Mouse (Mus musculus): ENCODE measurements around the gene Itpkb. TPM values are rescaled to one million over a fixed set of nuclear protein-coding genes. Genes with fewer than 3 reads are reported as not detected.

The Itpkb gene
- polyA plus RNA-seq, 1 experiment from 2014 or later: 1.4 TPM

- no peak for TF ChIP-seq CTCF (IDR thresholded peaks at IDR 0.05; ENCODE audit: low read depth)
- no peak for TF ChIP-seq EP300 (IDR thresholded peaks at IDR 0.05; ENCODE audit: low read depth)
- H3K27me3 ChIP-seq (ENCODE audit: insufficient read depth, low read length): no peaks in the 10 kb centered on the region
- H3K36me3 ChIP-seq (replicated peaks; ENCODE audit: insufficient read depth, low read length): peaks cover 5% of the 10 kb centered on the region; the same call in 1 of the 2 replicates
- no peak overlapping the region for H3K4me2 ChIP-seq (ENCODE audit: low read depth, low read length)
- H3K4me1 ChIP-seq (ENCODE audit: insufficient read depth): peaks cover 4% of the 10 kb centered on the region; the same call in 1 of the 2 replicates
- DNase-seq (peak; percentile 40), ATAC-seq (peak; percentile 22; the same call in 1 of the 2 replicates)
- no peak overlapping the region for H3K27ac ChIP-seq (ENCODE audit: low read depth)
- H3K9me3 ChIP-seq (ENCODE audit: low read length): no peaks in the 10 kb centered on the region
- H3K9ac ChIP-seq (replicated peaks): no peak overlapping the region
- no peak overlapping the region for H3K4me3 ChIP-seq (ENCODE audit: low read depth, low read length)
- 31% methylated on average over 16 of the region's 16 CpGs for WGBS (ENCODE audit: insufficient replicate concordance)
Observed at GRCm38 (mm10) chr1:180423008-180423639, 92.8 kb downstream of the Itpkb start.

- DNase-seq (no peak), ATAC-seq (no peak)
- 67% methylated on average over 3 of the region's 3 CpGs for WGBS (ENCODE audit: insufficient replicate concordance)
Observed at GRCm38 (mm10) chr1:180423931-180424330, 93.6 kb downstream of the Itpkb start.

GRCm38 (mm10) chr1:180426405-180426804 is 96.1 kb downstream of the Itpkb start:
- TF ChIP-seq CTCF (IDR thresholded peaks at IDR 0.05; ENCODE audit: low read depth) (no peak), EP300 (IDR thresholded peaks at IDR 0.05; ENCODE audit: low read depth) (no peak)
- H3K4me3 ChIP-seq (ENCODE audit: low read depth, low read length): no peak overlapping the region
- DNase-seq (no peak), ATAC-seq (no peak)
- no peaks in the 10 kb centered on the region for H3K27me3 ChIP-seq (ENCODE audit: insufficient read depth, low read length)
- H3K9ac ChIP-seq (replicated peaks): no peak overlapping the region
- H3K27ac ChIP-seq (ENCODE audit: low read depth): no peak overlapping the region
- no peaks in the 10 kb centered on the region for H3K36me3 ChIP-seq (replicated peaks; ENCODE audit: insufficient read depth, low read length)
- 76% methylated on average over 6 of the region's 6 CpGs for WGBS (ENCODE audit: insufficient replicate concordance)
- H3K9me3 ChIP-seq (ENCODE audit: low read length): no peaks in the 10 kb centered on the region
- no peak overlapping the region for H3K4me2 ChIP-seq (ENCODE audit: low read depth, low read length)
- H3K4me1 ChIP-seq (ENCODE audit: insufficient read depth): peaks cover 8% of the 10 kb centered on the region; the same call in 1 of the 2 replicates

More at GRCm38 (mm10) chr1:180423931-180424330, 93.6 kb downstream of the Itpkb start:
- Histone ChIP-seq H3K4me3 (ENCODE audit: low read depth, low read length) (no peak overlapping the region), H3K9ac (replicated peaks) (no peak overlapping the region), H3K27me3 (ENCODE audit: insufficient read depth, low read length) (no peaks in the 10 kb centered on the region), H3K4me1 (ENCODE audit: insufficient read depth) (peaks cover 4% of the 10 kb centered on the region; the same call in 1 of the 2 replicates), H3K27ac (ENCODE audit: low read depth) (no peak overlapping the region), H3K9me3 (ENCODE audit: low read length) (no peaks in the 10 kb centered on the region), H3K4me2 (ENCODE audit: low read depth, low read length) (no peak overlapping the region), H3K36me3 (replicated peaks; ENCODE audit: insufficient read depth, low read length) (no peaks in the 10 kb centered on the region)
- TF ChIP-seq EP300 (IDR thresholded peaks at IDR 0.05; ENCODE audit: low read depth) (no peak), CTCF (IDR thresholded peaks at IDR 0.05; ENCODE audit: low read depth) (no peak)

- 0 out of 2 replicates have a peak, but pooled peaks cover 4% of the 10 kb centered on the region for H3K4me1 ChIP-seq (ENCODE audit: insufficient read depth)
- peak overlapping the region; percentile 0; the same call in 1 of the 2 replicates for H3K4me2 ChIP-seq (ENCODE audit: low read depth, low read length)
- 31% methylated on average over 10 of the region's 10 CpGs for WGBS (ENCODE audit: insufficient replicate concordance)
- DNase-seq (no peak), ATAC-seq (peak; percentile 40)
- TF ChIP-seq EP300 (IDR thresholded peaks at IDR 0.05; ENCODE audit: low read depth): no peak
- no peak for TF ChIP-seq CTCF (IDR thresholded peaks at IDR 0.05; ENCODE audit: low read depth)
- H3K36me3 ChIP-seq (replicated peaks; ENCODE audit: insufficient read depth, low read length): no peaks in the 10 kb centered on the region
- H3K4me3 ChIP-seq (ENCODE audit: low read depth, low read length): no peak overlapping the region
- H3K9ac ChIP-seq (replicated peaks): no peak overlapping the region
- peak overlapping the region; percentile 57; the same call in 1 of the 2 replicates for H3K27ac ChIP-seq (ENCODE audit: low read depth)
- H3K27me3 ChIP-seq (ENCODE audit: insufficient read depth, low read length): no peaks in the 10 kb centered on the region
- H3K9me3 ChIP-seq (ENCODE audit: low read length): no peaks in the 10 kb centered on the region
Observed at GRCm38 (mm10) chr1:180427685-180428084, 97.4 kb downstream of the Itpkb start.

GRCm38 (mm10) chr1:180428101-180428712 is 97.9 kb downstream of the Itpkb start:
- peak; percentile 43 for ATAC-seq
- H3K9me3 ChIP-seq (ENCODE audit: low read length): no peaks in the 10 kb centered on the region
- H3K4me3 ChIP-seq (ENCODE audit: low read depth, low read length): no peak overlapping the region
- TF ChIP-seq CTCF (IDR thresholded peaks at IDR 0.05; ENCODE audit: low read depth) (peak; percentile 96), EP300 (IDR thresholded peaks at IDR 0.05; ENCODE audit: low read depth) (0 out of 2 replicates have a peak, but pooled peaks have one; percentile 37)
- H3K27ac ChIP-seq (ENCODE audit: low read depth): no peak overlapping the region
- H3K4me1 ChIP-seq (ENCODE audit: insufficient read depth): 0 out of 2 replicates have a peak, but pooled peaks cover 4% of the 10 kb centered on the region
- peak overlapping the region; percentile 0; the same call in 1 of the 2 replicates for H3K4me2 ChIP-seq (ENCODE audit: low read depth, low read length)
- H3K27me3 ChIP-seq (ENCODE audit: insufficient read depth, low read length): peaks cover 3% of the 10 kb centered on the region; the same call in 1 of the 2 replicates
- WGBS (ENCODE audit: insufficient replicate concordance): 15% methylated on average over 9 of the region's 9 CpGs
- no peak overlapping the region for H3K9ac ChIP-seq (replicated peaks)
- no peaks in the 10 kb centered on the region for H3K36me3 ChIP-seq (replicated peaks; ENCODE audit: insufficient read depth, low read length)
- DNase-seq: peak; percentile 57

DNA sequence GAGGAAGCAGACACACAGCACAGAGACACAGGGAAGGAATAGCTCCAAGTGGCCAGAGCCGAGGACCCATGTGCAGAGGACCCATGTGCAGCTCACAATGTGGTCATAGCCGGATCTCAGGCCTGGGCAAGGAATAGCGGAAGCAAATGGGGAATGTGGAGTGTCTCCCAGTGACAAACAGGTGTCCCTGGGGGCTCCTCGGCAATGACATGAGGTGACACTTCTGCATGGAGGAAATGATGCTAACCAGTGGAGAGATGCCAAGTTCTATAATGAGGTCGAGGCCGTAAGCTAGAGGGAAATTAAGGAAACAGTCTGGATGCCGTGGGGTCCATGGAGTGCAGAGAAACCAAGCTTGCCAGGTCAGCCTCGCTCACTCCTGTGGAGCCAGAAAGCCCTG is 98.6 kb downstream of the Itpkb start:
- Histone ChIP-seq H3K36me3 (replicated peaks; ENCODE audit: insufficient read depth, low read length) (no peaks in the 10 kb centered on the region), H3K27ac (ENCODE audit: low read depth) (no peak overlapping the region), H3K27me3 (ENCODE audit: insufficient read depth, low read length) (peaks cover 6% of the 10 kb centered on the region; the same call in 1 of the 2 replicates), H3K9me3 (ENCODE audit: low read length) (no peaks in the 10 kb centered on the region), H3K4me3 (ENCODE audit: low read depth, low read length) (no peak overlapping the region), H3K4me2 (ENCODE audit: low read depth, low read length) (no peak overlapping the region), H3K9ac (replicated peaks) (no peak overlapping the region), H3K4me1 (ENCODE audit: insufficient read depth) (0 out of 2 replicates have a peak, but pooled peaks cover 4% of the 10 kb centered on the region)
- ATAC-seq (no peak), DNase-seq (no peak)
- 58% methylated on average over 8 of the region's 8 CpGs for WGBS (ENCODE audit: insufficient replicate concordance)
- no peak for TF ChIP-seq CTCF (IDR thresholded peaks at IDR 0.05; ENCODE audit: low read depth)
- TF ChIP-seq EP300 (IDR thresholded peaks at IDR 0.05; ENCODE audit: low read depth): no peak
